Mouse (Mus musculus): ENCODE measurements around the gene Tnrc18. TPM values are rescaled to one million over a fixed set of nuclear protein-coding genes. Genes with fewer than 3 reads are reported as not detected.

The Tnrc18 gene
- polyA plus RNA-seq (2015; fragmentation: Nextera tagmentation; extraction: Ambion mirVana): 18.2 and 20.6 TPM in 2 replicates

DNA sequence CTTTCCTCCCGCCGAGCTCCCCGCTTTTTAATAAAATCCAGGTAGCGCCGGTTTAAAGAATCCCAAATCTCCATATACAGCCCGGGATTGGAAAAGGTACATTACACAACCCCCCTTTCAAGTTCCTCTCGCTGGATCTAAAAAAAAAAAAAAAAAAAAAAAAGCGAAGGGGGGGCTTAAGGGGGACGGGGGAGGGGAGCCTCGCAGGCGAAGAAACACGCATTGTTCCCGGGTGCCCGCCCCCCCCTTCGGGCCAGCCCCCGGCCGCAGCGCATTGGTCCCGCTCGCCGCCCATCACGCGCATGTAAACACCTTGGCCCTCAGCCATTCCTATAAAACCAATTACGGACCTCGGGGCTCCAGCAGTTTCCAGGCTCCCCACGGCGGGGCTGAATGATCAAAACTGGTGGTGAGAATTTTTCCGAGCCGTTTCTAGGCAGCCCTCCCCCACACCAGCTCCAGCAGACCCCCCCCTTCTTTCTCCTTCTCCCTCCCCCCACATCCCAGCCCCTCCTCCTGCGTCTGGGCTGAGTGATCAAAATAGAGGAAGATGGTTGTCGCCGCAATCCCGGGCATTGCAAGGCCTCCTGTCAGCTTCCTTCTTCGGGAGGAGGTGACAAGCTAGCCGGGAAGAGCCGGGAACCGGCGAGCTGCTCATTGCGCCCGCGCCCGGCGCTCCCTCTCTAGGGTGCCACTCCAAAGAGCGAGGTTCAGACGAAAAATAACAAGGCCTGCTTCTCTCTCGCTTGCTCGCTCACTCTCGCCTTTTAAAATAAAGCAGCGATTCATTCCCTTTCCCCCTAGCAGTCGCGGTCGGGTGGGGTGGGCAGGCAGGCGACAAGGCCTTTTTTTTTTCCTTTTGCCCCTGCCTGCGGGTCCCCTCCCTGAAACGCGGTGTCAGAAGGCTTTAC lies at the start of gene Tnrc18:
Gene Tnrc18, minus strand, starts transcription at position 139 of the 911 bp plus-strand sequence.
- Histone ChIP-seq H3K9me3 (ENCODE audit: low read length) (no peaks in the 10 kb centered on the region), H3K4me3 (ENCODE audit: low read length) (peak within 1 kb of the TSS; percentile 74), H3K4me2 (replicated peaks; ENCODE audit: low read depth, low read length) (peak within 1 kb of the TSS; percentile 94), H3K27ac (ENCODE audit: low read length) (peak within 1 kb of the TSS; percentile 100), H3K4me1 (ENCODE audit: insufficient read depth, low read length) (peaks cover 11% of the 10 kb centered on the region), H3K36me3 (ENCODE audit: insufficient read depth, low read length) (no peaks in the 10 kb centered on the region), H3K9ac (replicated peaks; ENCODE audit: low read length) (peak within 1 kb of the TSS; percentile 98), H3K27me3 (ENCODE audit: insufficient read depth, low read length) (no peaks in the 10 kb centered on the region)
- ATAC-seq (ENCODE audit: low FRiP score, low TSS enrichment): peak; percentile 72
- under 1% methylated on average over 55 of the region's 56 CpGs for WGBS

DNA sequence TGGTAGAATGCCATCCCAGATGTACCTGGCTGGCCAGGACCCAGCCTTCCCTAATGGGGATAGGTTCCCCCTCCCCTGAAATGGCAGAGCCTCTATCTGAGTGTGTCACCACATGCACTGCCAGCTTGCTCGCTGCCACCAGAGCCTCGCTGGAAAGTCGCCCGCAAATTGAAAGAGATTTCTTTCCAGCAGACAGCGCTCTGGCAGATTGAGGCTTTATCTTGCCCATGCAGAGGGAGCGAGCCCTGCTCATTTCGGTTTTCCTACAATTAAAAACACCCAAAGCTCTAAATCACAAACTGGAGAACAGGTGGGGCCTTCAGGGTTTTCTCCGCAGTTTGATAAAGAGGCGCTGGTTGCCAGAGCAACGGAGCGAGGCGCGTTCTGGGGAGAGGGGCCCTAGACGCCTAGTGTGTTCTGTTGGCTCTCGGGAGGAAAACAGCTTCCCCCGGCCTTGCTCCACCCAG lies 40.3 kb upstream of the Tnrc18 start:
- Histone ChIP-seq H3K27me3 (ENCODE audit: insufficient read depth, low read length) (no peaks in the 10 kb centered on the region), H3K9me3 (ENCODE audit: low read length) (peaks cover 4% of the 10 kb centered on the region), H3K9ac (replicated peaks; ENCODE audit: low read length) (no peak overlapping the region), H3K27ac (ENCODE audit: low read length) (no peak overlapping the region), H3K4me1 (ENCODE audit: insufficient read depth, low read length) (no peaks in the 10 kb centered on the region; the same call in 1 of the 2 replicates), H3K36me3 (ENCODE audit: insufficient read depth, low read length) (no peaks in the 10 kb centered on the region), H3K4me2 (replicated peaks; ENCODE audit: low read depth, low read length) (no peak overlapping the region), H3K4me3 (ENCODE audit: low read length) (no peak overlapping the region)
- no peak for ATAC-seq (ENCODE audit: low FRiP score, low TSS enrichment)
- 48% methylated on average over 16 of the region's 16 CpGs for WGBS

DNA sequence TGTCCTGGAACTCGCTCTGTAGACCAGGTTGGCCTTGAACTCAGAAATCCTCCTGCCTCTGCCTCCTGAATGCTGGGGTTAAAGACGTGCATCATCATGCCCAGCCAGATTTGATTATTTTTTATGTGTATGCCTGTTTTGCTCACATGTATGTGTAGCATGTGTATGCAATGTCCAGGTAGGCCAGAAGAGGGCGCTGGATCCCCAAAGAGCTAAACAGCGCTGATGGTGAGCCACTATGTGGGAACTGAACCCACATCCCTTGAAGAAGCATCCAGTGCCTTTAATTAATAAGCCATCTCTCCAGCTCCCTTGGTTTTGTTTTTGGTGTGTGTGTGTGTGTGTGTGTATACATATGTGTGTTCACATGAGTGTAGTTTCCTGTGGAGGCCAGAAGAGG lies 38.9 kb upstream of the Tnrc18 start:
- ATAC-seq (ENCODE audit: low FRiP score, low TSS enrichment): no peak
- WGBS: 78% methylated on average over 4 of the region's 4 CpGs
- Histone ChIP-seq H3K4me3 (ENCODE audit: low read length) (no peak overlapping the region), H3K4me2 (replicated peaks; ENCODE audit: low read depth, low read length) (no peak overlapping the region), H3K27ac (ENCODE audit: low read length) (no peak overlapping the region), H3K9me3 (ENCODE audit: low read length) (peaks cover 4% of the 10 kb centered on the region), H3K4me1 (ENCODE audit: insufficient read depth, low read length) (no peaks in the 10 kb centered on the region; the same call in 1 of the 2 replicates), H3K36me3 (ENCODE audit: insufficient read depth, low read length) (no peaks in the 10 kb centered on the region), H3K9ac (replicated peaks; ENCODE audit: low read length) (no peak overlapping the region), H3K27me3 (ENCODE audit: insufficient read depth, low read length) (no peaks in the 10 kb centered on the region)

DNA sequence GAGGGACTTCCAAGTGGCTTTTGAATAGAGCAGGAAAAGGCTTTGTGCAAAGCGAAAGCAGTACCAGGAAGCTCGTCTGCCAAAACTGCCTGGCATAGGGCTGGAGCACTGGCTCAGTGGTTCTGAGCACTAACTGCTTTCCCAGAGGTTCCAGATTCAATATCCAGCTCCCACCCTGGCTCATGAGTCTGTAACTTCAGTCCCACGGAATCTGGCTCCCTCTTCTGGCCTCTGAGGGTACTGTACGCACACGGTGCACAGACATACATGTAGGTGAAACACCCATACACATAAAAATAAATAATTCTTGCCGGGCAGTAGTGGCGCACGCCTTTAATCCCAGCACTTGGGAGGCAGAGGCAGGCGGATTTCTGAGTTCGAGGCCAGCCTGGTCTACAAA lies 37.4 kb upstream of the Tnrc18 start:
- Histone ChIP-seq H3K9ac (replicated peaks; ENCODE audit: low read length) (no peak overlapping the region), H3K4me1 (ENCODE audit: insufficient read depth, low read length) (no peaks in the 10 kb centered on the region; the same call in 1 of the 2 replicates), H3K4me3 (ENCODE audit: low read length) (no peak overlapping the region), H3K27me3 (ENCODE audit: insufficient read depth, low read length) (no peaks in the 10 kb centered on the region), H3K9me3 (ENCODE audit: low read length) (peaks cover 4% of the 10 kb centered on the region), H3K27ac (ENCODE audit: low read length) (no peak overlapping the region), H3K4me2 (replicated peaks; ENCODE audit: low read depth, low read length) (no peak overlapping the region), H3K36me3 (ENCODE audit: insufficient read depth, low read length) (no peaks in the 10 kb centered on the region)
- ATAC-seq (ENCODE audit: low FRiP score, low TSS enrichment): no peak
- 85% methylated on average over 10 of the region's 10 CpGs for WGBS

DNA sequence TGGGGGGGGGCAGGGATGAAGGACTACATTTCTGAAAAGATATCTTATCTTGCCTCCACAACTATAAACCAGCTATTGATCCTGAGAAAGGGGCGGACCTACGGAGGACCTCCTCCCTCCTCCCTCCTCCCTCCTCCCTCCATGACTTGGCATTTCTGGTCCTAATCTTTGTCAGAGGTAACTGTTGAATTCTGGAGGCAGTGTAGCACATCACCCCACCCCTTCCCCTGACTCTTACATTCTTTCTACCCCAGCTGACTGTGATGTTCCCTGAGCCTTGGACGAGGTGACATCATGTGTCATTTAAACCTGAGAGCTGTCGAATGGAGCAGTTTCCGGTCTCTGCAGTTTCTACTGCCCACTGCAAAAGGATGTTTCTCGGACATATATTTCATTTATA lies 36.1 kb upstream of the Tnrc18 start:
- H3K4me2 ChIP-seq (replicated peaks; ENCODE audit: low read depth, low read length): no peak overlapping the region
- no peak overlapping the region for H3K27ac ChIP-seq (ENCODE audit: low read length)
- H3K27me3 ChIP-seq (ENCODE audit: insufficient read depth, low read length): no peaks in the 10 kb centered on the region
- H3K9me3 ChIP-seq (ENCODE audit: low read length): peaks cover 4% of the 10 kb centered on the region
- H3K36me3 ChIP-seq (ENCODE audit: insufficient read depth, low read length): no peaks in the 10 kb centered on the region
- no peaks in the 10 kb centered on the region; the same call in 1 of the 2 replicates for H3K4me1 ChIP-seq (ENCODE audit: insufficient read depth, low read length)
- ATAC-seq (ENCODE audit: low FRiP score, low TSS enrichment): no peak
- 69% methylated on average over 6 of the region's 6 CpGs for WGBS
- H3K9ac ChIP-seq (replicated peaks; ENCODE audit: low read length): no peak overlapping the region
- H3K4me3 ChIP-seq (ENCODE audit: low read length): no peak overlapping the region

DNA sequence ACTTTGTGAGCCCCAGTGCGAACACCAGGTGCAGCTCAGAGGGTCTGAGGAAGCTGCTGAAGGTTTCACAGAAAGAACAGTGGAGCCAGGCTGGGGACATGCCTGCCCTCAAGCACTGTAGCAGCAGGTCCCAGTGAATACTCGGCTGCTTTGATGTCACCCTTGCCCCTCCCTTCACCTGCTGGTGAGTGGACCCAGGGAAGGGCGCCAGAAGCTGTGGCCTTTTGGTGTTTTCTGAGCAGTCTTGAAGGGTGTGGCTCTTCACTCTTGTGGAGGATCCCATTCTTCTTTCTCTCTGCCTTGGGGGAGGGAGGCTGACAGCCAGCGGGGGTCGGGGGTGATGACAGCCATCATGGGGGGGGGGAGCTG lies 34.2 kb upstream of the Tnrc18 start:
- 58% methylated on average over 5 of the region's 5 CpGs for WGBS
- no peak for ATAC-seq (ENCODE audit: low FRiP score, low TSS enrichment)

DNA sequence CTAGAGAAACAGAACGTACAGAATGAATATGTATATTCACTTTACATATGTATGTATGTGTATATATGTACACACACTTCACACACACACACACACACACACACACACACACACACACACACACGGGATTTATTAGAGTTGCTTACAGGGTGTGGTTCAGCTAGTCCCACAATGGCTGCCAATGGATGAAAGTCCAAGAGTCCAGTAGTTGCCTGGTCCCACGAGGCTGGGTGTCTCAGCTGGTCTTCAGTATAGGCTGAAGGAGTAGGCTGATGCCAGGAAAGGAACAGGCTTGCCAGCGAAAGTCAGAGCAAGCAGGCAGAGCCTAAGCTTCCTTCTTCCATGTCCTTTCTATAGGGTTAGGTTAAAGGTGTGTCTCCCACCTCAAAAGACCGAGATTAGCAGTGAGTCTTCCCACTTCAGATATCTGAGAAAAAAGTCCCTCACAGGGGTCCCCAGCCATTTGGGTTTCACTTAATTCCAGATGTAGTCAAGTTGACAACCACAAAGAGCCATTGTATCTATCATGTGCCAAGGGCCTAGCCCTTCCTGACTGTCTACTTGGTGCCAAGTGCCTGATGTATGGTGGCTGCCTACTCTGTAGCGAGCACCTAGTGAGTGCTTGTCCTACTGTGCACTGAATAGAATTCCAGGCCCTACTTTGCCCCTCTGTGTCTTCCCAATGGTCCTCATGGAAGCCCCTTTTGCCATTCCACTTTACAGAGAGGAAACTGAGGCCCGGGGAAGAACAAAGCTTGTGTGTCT lies 33.6 kb upstream of the Tnrc18 start:
- no peak for ATAC-seq (ENCODE audit: low FRiP score, low TSS enrichment)
- 90% methylated on average over 7 of the region's 7 CpGs for WGBS

More for the DNA sequence above, 34.2 kb upstream of the Tnrc18 start:
- H3K36me3 ChIP-seq (ENCODE audit: insufficient read depth, low read length): no peaks in the 10 kb centered on the region
- H3K4me3 ChIP-seq (ENCODE audit: low read length): no peak overlapping the region
- no peak overlapping the region for H3K4me2 ChIP-seq (replicated peaks; ENCODE audit: low read depth, low read length)
- H3K27me3 ChIP-seq (ENCODE audit: insufficient read depth, low read length): no peaks in the 10 kb centered on the region
- no peaks in the 10 kb centered on the region for H3K4me1 ChIP-seq (ENCODE audit: insufficient read depth, low read length)
- no peak overlapping the region for H3K27ac ChIP-seq (ENCODE audit: low read length)
- no peak overlapping the region for H3K9ac ChIP-seq (replicated peaks; ENCODE audit: low read length)
- peaks cover 4% of the 10 kb centered on the region for H3K9me3 ChIP-seq (ENCODE audit: low read length)

DNA sequence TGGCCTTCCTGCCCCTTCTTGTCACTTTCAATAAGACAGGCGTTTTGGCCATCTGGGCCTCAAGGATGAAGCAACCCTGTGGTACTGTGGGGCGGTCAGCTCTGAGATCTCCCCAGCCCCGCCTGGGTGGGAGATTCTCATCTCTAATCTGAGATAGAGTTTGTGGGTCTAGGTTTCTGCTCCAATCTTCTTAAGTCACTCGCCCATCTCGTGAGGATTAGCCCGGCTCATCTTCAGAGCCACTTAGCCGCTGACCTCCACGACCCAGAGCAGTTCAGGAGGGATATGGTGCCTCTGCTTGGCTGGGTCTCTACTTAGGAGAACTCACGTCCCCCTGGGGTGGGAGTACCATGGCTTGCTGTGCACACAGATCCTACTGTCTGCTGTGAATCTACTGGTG lies 33.0 kb upstream of the Tnrc18 start:
- no peaks in the 10 kb centered on the region for H3K9me3 ChIP-seq (ENCODE audit: low read length)
- no peak overlapping the region for H3K4me3 ChIP-seq (ENCODE audit: low read length)
- H3K9ac ChIP-seq (replicated peaks; ENCODE audit: low read length): no peak overlapping the region
- no peaks in the 10 kb centered on the region for H3K4me1 ChIP-seq (ENCODE audit: insufficient read depth, low read length)
- H3K27me3 ChIP-seq (ENCODE audit: insufficient read depth, low read length): no peaks in the 10 kb centered on the region
- H3K36me3 ChIP-seq (ENCODE audit: insufficient read depth, low read length): no peaks in the 10 kb centered on the region
- WGBS: 61% methylated on average over 9 of the region's 9 CpGs
- no peak for ATAC-seq (ENCODE audit: low FRiP score, low TSS enrichment)
- H3K27ac ChIP-seq (ENCODE audit: low read length): no peak overlapping the region
- H3K4me2 ChIP-seq (replicated peaks; ENCODE audit: low read depth, low read length): no peak overlapping the region

More for the DNA sequence above, 33.6 kb upstream of the Tnrc18 start:
- no peak overlapping the region for H3K9ac ChIP-seq (replicated peaks; ENCODE audit: low read length)
- H3K27ac ChIP-seq (ENCODE audit: low read length): no peak overlapping the region
- no peak overlapping the region for H3K4me2 ChIP-seq (replicated peaks; ENCODE audit: low read depth, low read length)
- H3K9me3 ChIP-seq (ENCODE audit: low read length): no peaks in the 10 kb centered on the region
- no peaks in the 10 kb centered on the region for H3K36me3 ChIP-seq (ENCODE audit: insufficient read depth, low read length)
- no peaks in the 10 kb centered on the region for H3K4me1 ChIP-seq (ENCODE audit: insufficient read depth, low read length)
- H3K4me3 ChIP-seq (ENCODE audit: low read length): no peak overlapping the region
- H3K27me3 ChIP-seq (ENCODE audit: insufficient read depth, low read length): no peaks in the 10 kb centered on the region

DNA sequence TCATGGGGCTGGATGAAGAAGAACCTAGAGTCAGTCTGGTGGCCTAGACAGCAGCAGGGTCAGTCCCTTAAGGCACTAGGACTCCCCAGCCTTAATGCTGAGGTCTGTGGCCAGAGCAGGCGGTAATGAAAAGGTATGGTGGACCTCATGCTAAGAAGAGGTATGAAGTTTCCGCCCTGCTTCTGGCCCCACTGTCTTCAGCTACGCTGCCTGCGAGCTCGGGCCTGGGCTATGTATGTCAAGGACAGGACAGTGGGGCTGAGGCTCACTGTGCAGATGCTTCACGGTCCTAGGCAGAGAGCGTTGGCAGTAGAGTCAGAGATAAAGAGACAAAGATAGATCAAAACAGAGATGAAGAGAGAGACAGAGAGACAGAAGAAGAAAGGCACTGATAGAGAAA lies 31.4 kb upstream of the Tnrc18 start:
- no peaks in the 10 kb centered on the region for H3K9me3 ChIP-seq (ENCODE audit: low read length)
- no peaks in the 10 kb centered on the region for H3K27me3 ChIP-seq (ENCODE audit: insufficient read depth, low read length)
- WGBS: 95% methylated on average over 7 of the region's 7 CpGs
- ATAC-seq (ENCODE audit: low FRiP score, low TSS enrichment): no peak
- no peaks in the 10 kb centered on the region for H3K4me1 ChIP-seq (ENCODE audit: insufficient read depth, low read length)
- no peak overlapping the region for H3K4me2 ChIP-seq (replicated peaks; ENCODE audit: low read depth, low read length)
- H3K9ac ChIP-seq (replicated peaks; ENCODE audit: low read length): no peak overlapping the region
- H3K4me3 ChIP-seq (ENCODE audit: low read length): no peak overlapping the region
- no peaks in the 10 kb centered on the region for H3K36me3 ChIP-seq (ENCODE audit: insufficient read depth, low read length)
- no peak overlapping the region for H3K27ac ChIP-seq (ENCODE audit: low read length)

Data from kidney, embryonic 16.5 days (tissue).